Mouse (Mus musculus) small intestine, adult 2 months (tissue): Measurements from ENCODE around the gene Gcn1l1. TPM values are rescaled to one million over a fixed set of nuclear protein-coding genes. Genes with fewer than 3 reads are reported as not detected.

ENCODE experiments used
- H3K27ac ChIP-seq: fragments of 200-500 bp; 2 replicates; pipeline ENCODE4 v1.5.1; 2012; ENCODE audit warnings: low read depth, low read length, control low read depth, inconsistent platforms; ENCODE audit not compliant: insufficient read depth
- H3K27me3 ChIP-seq: fragments of 200-500 bp; 2 replicates; pipeline ENCODE4 v1.6.1; 2012; ENCODE audit warnings: mild to moderate bottlenecking, moderate library complexity, low read length, inconsistent platforms; ENCODE audit not compliant: control insufficient read depth, insufficient read depth
- H3K36me3 ChIP-seq: fragments of 200-500 bp; 2 replicates; pipeline ENCODE4 v1.6.1; 2012; ENCODE audit warnings: mild to moderate bottlenecking, low read length, control low read depth, inconsistent platforms; ENCODE audit not compliant: control insufficient read depth, insufficient read depth
- H3K4me1 ChIP-seq: fragments of 200-500 bp; 2 replicates; pipeline ENCODE4 v1.6.1; 2012; ENCODE audit warnings: low read length, inconsistent platforms, mixed read lengths; ENCODE audit not compliant: control insufficient read depth, insufficient read depth, insufficient read length
- H3K4me3 ChIP-seq: fragments of 200-500 bp; 2 replicates; pipeline ENCODE4 v1.5.1; 2012; ENCODE audit warnings: low read depth, mild to moderate bottlenecking, control low read depth, inconsistent platforms, low read length, moderate library complexity
- CTCF ChIP-seq: fragments of 200-500 bp; IDR thresholded peaks from 2 replicates; pipeline ENCODE4 v1.5.1; 2012; ENCODE audit warnings: low read depth, mild to moderate bottlenecking, control low read depth, inconsistent platforms, low read length, moderate library complexity, mixed read lengths; ENCODE audit not compliant: insufficient replicate concordance, insufficient read length; ENCODE audit errors: extremely low read depth
- POLR2A ChIP-seq: fragments of 200-500 bp; IDR thresholded peaks from 2 replicates; pipeline ENCODE4 v1.6.1; 2012; ENCODE audit warnings: low read depth, mild to moderate bottlenecking, control low read depth, inconsistent platforms, low read length, moderate library complexity
- WGBS: fragments of 180-500 bp; shearing (Covaris S2); methylation state at CpG from one replicate; pipeline ENCODE4 v1.1.7; 2018; 5-methylcytosine and 5-hydroxymethylcytosine counted together
- polyA plus RNA-seq: library from polyadenylated mRNA; depleted of rRNA; stranded (reverse); fragments of >200 nt; gene quantifications from 2 replicates; pipeline ENCODE4 v1.2.3, GENCODE M21; 2012

Gcn1l1 gene
- polyA plus RNA-seq, 1 experiment: 30.7 TPM

- Histone ChIP-seq H3K36me3 (no peaks in the 10 kb centered on the region), H3K4me1 (peaks cover 56% of the 10 kb centered on the region), H3K4me3 (peak overlapping the region; percentile 1; the same call in 1 of the 2 replicates), H3K27me3 (no peaks in the 10 kb centered on the region), H3K27ac (peak overlapping the region; percentile 32)
- 14% methylated on average over 8 of the region's 8 CpGs for WGBS
- TF ChIP-seq CTCF: no peak
- no peak for TF ChIP-seq POLR2A
These were observed 30.2 kb upstream of the Gcn1l1 start for GRCm38 (mm10) chr5:115534856-115535255.

- 61% methylated on average over 7 of the region's 7 CpGs for WGBS
- peaks cover 48% of the 10 kb centered on the region for H3K4me1 ChIP-seq
- H3K27me3 ChIP-seq: no peaks in the 10 kb centered on the region
- no peak for TF ChIP-seq CTCF
- TF ChIP-seq POLR2A: no peak
- no peak overlapping the region for H3K27ac ChIP-seq
- H3K36me3 ChIP-seq: no peaks in the 10 kb centered on the region
- H3K4me3 ChIP-seq: no peak overlapping the region
These were observed 29.4 kb upstream of the Gcn1l1 start for GRCm38 (mm10) chr5:115535635-115536034.

GRCm38 (mm10) chr5:115538017-115538692 lies 26.9 kb upstream of the Gcn1l1 start:
- Histone ChIP-seq H3K4me1 (peaks cover 35% of the 10 kb centered on the region), H3K4me3 (peak overlapping the region; percentile 26), H3K36me3 (no peaks in the 10 kb centered on the region), H3K27ac (peak overlapping the region; percentile 31), H3K27me3 (no peaks in the 10 kb centered on the region)
- no peak for TF ChIP-seq CTCF
- no peak for TF ChIP-seq POLR2A
- 20% methylated on average over 13 of the region's 13 CpGs for WGBS

- peak overlapping the region; percentile 31 for H3K27ac ChIP-seq
- peak; percentile 98 for TF ChIP-seq CTCF
- TF ChIP-seq POLR2A: peak; percentile 15; the same call in 1 of the 2 replicates
- peaks cover 38% of the 10 kb centered on the region for H3K4me1 ChIP-seq
- H3K4me3 ChIP-seq: peak overlapping the region; percentile 26
- H3K27me3 ChIP-seq: no peaks in the 10 kb centered on the region
- 0% methylated on average over 12 of the region's 12 CpGs for WGBS
- no peaks in the 10 kb centered on the region for H3K36me3 ChIP-seq
These were observed 26.4 kb upstream of the Gcn1l1 start for GRCm38 (mm10) chr5:115538693-115539043.

GRCm38 (mm10) chr5:115542635-115543384 lies 22.2 kb upstream of the Gcn1l1 start:
- Histone ChIP-seq H3K27ac (peak overlapping the region; percentile 98), H3K4me3 (peak overlapping the region; percentile 78), H3K27me3 (no peaks in the 10 kb centered on the region), H3K36me3 (peaks cover 36% of the 10 kb centered on the region), H3K4me1 (peaks cover 20% of the 10 kb centered on the region)
- 11% methylated on average over 19 of the region's 19 CpGs for WGBS
- TF ChIP-seq CTCF (no peak), POLR2A (no peak)

- Histone ChIP-seq H3K4me3 (peak overlapping the region; percentile 78), H3K36me3 (peaks cover 45% of the 10 kb centered on the region), H3K27me3 (no peaks in the 10 kb centered on the region), H3K27ac (peak overlapping the region; percentile 98), H3K4me1 (peaks cover 12% of the 10 kb centered on the region; the same call in 1 of the 2 replicates)
- no peak for TF ChIP-seq POLR2A
- TF ChIP-seq CTCF: no peak
- 11% methylated on average over 17 of the region's 17 CpGs for WGBS
These were observed 21.4 kb upstream of the Gcn1l1 start for GRCm38 (mm10) chr5:115543509-115544253.

GRCm38 (mm10) chr5:115544655-115545185 lies 20.3 kb upstream of the Gcn1l1 start:
- no peak overlapping the region for H3K4me3 ChIP-seq
- 81% methylated on average over 18 of the region's 18 CpGs for WGBS
- no peak for TF ChIP-seq POLR2A
- TF ChIP-seq CTCF: no peak
- peaks cover 12% of the 10 kb centered on the region; the same call in 1 of the 2 replicates for H3K4me1 ChIP-seq
- no peaks in the 10 kb centered on the region for H3K27me3 ChIP-seq
- no peak overlapping the region for H3K27ac ChIP-seq
- H3K36me3 ChIP-seq: peaks cover 53% of the 10 kb centered on the region
